Mouse (Mus musculus) testis, postnatal 14 days (tissue): ENCODE measurements around the gene Wdr70.
"Not testable (repeated sequence)": the region's sequence is repeated elsewhere in the genome, so short reads cannot be mapped to it uniquely, and the experiment has no call there.

Experiments used
- DNase-seq: peaks from one replicate; pipeline ENCODE4 v3.0.0; 2021; ENCODE audit warnings: low spot score

Wdr70 gene

DNA sequence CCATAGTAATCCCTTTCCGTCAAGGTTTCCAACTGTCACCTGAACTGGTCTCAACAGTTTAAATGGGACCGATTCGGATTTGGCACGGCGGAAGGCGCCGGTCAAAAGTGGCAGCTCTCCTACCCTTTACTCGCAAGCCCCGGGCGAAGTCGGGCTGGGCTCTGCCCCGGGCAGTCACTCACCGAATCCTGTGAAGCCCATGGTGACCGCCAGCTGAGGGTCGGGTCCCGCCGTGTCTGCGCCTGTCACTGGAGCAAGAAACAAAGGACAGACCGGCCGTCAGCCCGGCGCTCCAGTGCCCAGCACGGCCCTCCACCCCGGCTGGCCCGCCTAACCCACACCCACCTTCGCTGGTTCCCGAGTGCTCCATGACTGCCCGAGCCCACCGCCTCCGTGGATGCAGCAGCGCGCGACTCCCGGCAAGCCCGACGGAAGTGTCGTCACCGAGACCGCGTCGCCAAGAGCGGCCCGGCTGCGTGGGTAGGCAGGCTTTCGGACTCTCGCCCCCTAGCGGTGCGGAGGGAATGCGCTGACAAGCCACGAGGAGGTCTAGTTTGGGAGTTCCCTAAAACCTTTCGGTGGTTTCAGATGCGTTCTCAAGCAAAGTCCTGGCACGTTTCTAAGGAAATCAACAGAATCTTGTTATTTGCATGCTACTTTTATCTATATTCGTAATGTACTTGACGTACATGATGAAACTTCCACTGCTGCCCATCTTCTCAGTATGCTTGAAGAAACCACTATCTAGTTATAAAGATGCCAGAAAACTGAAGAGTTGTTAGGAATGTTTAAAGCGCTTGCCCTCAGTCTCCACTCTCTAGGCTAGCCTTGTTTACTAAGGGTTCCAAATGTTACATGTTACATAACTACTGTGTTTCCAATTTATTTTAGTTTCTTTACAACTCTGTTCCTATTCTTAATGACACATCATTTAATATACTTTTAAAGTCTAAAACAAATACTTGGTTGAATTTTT is at the start of gene Wdr70:
TSS of gene Wdr70 (minus strand) at position 436 of the 976 bp plus-strand sequence.
- peak; percentile 95 for DNase-seq

DNA sequence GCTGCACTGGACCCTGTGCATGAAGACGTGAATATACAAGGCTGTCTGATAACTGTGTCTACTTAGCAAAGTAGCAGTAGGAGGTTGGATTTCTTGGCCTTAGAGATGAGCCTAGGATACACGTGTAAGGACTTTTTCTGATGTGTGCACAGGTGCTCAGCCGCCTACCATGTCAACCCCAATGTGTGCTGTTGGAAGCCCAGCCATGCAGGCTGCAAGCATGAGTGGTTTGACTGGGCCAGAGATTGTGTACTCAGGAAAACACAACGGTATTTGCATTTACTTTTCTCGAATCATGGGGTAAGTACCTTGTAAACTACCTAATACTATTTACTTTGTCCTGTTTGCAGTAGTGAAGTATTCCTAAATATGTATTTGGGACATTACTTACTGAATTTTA is 36.6 kb upstream of the Wdr70 start:
- no peak for DNase-seq

DNA sequence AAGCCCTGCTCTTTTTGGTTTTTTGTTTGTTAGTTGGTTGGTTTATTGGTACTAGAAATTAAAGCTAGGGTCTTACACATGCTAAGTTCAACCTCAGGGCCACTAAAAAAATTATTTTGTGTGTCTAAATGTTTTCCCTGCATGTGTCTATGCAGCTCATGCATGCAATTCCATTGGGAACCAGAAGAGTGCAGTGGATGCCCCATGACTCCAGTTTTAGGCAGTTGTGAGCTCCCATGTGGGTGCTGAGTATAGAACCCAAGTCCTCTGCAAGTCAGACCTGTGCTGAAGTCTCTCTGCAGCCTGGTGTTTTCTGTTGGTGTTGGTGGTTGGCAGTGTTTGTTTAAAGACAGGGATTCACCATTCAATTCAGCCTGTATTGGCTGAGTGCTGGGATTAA is 32.8 kb upstream of the Wdr70 start:
- no peak for DNase-seq

DNA sequence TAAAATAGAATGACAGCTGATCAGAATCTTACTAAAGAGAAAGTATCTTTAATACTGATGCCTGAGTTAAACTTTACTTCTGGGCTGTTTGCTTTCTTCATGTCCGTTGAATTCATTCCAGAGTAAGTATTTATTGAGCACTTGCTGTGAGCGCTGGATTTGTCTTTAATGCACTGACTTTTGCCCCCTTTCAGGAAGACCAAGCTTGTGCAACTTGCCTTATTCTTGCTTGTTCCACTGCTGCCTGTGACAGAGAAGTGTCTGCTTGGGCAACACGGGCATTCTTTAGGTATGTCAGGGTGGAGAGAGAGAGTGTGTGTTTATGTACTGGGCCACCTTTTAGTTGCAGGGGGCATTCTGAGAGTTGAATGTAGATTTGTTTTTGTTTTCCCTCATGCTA is 32.3 kb upstream of the Wdr70 start:
- no peak for DNase-seq

DNA sequence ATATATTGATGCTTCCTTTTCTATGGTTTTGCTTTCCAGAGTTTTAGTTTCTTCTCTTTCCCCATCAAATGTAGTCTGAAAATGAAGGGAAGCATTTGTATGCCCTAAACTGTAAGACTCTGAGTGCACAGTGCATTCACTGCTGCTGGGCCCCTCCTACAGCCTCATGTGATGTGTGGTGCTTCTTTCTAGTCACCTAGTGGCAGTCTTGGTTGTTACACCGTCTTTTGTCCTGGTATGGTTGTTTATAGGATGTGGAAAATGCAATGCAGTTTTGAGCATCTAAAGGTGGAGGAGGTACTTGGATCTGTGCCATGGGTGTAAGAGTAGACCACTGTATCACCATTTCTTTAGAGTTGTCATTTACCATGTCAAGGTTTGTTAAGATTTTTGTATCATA is 30.3 kb upstream of the Wdr70 start:
- DNase-seq, result no peak

DNA sequence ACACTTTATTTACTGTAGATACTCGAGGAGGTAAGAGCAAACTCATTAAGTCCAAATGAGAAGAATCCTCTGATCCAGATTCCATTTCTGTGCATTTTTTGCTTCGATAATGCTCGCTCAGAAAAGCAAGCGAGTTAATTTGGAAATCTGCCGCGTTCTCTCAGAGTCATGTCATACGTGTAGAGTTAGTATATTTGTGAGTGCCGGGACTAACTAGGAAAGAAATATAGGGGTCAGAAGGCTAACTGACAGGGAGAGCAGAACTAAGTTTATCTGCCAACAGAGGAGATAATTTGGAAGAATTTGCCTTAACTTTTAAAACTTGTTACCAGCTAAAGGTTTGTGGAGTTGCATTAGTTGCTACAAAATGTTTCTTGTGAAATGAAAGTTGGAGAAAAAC is 10.8 kb upstream of the Wdr70 start:
- no peak for DNase-seq

DNA sequence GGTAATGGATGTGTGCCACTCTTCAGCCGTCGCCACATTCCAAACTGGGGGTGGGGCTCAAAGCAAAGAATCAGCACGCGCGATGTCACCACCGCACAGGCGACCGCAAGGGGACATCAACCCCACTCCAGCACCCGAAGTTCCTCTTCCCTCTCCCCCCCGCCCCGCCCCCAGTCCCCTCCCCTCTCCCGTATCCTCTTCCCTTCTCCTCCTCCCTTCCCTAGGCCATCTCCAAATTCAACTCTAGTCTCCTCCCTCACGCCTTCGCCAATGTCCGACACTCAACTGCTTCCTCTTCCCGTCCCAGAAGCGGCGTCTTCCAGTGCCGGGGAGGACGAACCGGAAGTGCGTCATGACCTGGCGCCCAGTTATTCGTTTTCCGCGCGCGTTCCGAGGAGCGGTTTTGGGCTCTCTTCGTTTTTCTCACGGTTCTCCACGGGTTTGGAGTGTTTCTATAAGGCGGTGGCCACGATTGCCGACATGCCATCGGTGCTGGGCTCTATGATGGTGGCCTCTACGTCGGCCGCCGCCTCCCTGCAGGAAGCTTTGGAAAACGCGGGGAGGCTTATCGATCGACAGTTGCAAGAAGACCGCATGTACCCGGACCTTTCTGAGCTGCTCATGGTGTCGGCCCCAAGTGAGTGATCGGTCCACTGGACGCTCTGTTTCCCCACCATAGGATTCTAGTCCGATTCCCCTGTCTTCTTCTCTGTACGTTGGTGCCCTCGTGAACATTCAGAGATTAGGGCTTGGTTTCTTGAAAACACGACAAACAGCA is 10.1 kb upstream of the Wdr70 start, which contains the start of gene Nup155:
TSS of gene Nup155 (plus strand) at position 308 of the 778 bp plus-strand sequence.
- peak; percentile 91 for DNase-seq

DNA sequence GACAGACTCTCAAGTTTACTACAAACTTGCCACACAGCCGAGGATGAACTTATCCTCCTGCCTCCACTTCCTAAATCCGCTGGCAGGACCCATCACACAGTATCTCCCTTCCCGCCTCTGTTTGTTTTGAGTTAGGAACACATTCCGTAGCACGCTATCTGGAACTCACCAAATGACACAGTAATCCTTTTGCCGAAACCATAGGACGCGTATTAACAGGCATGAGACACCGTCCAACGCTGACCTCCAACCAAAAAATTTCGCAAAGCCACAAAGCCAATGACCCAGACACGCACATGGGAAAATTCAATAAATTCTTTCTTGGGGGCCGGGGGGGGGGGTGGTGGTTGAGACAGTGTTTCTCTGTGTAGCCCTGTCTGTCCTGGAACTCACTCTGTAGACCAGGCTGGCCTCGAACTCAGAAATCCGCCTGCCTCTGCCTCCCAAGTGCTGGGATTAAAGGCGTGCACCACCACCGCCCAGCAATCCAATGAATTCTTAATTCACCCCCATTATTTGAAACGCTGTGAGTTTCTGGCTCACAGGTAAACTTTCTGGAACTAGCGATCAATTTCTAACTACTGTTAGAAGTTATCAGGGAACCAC is 9.5 kb upstream of the Wdr70 start:
- no peak for DNase-seq

DNA sequence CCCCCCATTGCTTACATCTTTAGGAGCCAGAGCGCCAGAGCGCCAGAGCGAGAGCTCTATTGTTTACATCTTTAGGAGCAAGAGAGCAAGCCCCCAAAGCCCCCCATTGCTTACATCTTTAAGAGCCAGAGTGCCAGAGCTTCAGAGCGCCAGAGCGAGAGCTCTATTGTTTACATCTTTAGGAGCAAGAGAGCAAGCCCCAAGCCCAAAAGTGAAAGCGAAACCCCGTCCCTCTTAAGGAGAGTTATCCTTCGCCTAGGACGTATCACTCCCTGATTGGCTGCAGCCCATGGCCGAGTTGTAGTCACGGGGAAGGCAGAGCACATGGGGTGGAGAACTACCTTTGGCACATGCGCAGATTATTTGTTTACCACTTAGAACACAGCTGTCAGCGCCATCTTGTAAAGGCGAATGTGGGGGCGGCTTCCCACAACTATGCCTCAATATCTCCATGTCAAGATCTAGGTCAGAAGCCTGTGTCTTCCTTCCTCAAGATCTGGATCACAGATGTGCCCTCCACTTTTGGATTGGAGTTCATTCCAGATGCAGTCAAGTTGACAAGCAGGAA is 3.0 kb upstream of the Wdr70 start:
- DNase-seq, result not testable (repeated sequence)

DNA sequence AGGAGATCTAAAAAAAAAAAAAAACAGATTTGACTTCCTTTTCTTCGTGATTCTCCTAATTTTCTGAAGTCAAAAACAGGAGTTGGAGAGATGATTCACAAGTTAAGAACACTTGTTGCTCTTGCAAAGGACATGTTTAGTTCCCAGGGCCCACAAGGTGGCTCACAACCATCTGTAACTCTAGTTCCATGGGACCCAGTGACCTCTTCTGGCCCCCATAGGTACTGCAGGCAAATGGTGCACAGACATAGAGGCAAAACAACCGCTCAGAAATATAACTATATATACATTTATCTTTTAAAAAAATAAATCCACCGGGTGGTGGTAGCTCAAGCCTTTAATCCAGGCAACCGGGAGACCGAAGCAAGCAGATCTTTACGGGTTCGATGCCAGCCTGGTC is 1.2 kb downstream of the Wdr70 start:
- peak; percentile 32 for DNase-seq

DNA sequence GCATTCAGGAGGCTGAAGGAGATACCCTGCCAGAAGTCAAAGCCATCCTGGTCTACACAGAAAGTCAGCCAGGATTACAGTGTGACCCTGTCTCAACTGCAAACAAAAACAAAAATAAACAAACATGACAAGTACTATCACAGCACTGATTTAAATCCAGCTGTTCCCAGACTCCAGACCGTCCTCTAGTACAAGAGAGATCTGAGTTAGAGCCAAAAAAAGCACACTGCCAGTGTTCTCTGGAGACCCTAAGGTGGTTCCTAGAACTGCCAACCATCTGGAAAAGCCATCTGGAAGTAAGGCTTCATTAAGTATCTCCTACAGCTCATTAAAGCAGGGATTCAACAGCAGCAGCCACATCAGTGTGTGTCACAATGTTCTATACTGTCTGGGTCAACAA is 6.3 kb downstream of the Wdr70 start:
- DNase-seq, result not testable (repeated sequence)

DNA sequence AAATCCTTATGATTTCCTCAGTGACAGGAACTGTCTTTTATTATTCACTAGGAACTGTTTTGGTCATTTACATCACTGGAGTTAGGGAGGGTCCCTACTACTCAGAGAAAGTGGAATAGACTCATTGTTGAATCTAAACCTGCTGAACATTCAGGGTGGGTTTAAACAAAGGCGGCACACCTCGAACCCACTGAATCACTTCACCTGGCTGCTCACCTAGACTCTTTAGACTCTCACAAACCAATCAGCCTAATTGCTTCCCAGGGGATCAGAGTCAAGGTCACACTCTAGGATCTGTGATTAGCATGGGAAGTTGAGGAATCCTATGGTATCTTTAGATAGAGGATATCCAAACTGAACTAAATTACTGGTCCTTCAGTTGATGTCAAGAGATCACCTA is 8.3 kb downstream of the Wdr70 start:
- no peak for DNase-seq

DNA sequence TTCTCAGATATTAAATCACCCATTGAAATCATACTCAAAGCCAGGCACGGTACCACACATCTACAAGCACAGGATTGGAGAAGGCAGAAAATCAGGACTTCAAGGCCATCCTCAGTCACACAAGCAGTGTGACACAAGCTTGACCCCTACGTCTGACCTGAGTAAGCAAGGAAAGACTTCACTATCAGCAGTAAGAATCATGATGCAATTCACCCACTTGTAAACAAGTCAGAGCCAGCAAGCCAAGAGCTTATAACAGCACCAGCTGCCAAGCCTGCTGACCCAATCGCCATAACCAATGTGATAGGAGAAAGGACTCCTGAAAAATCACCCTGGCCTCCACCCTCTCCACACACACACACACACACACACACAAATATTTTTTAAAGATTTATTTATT is 10.3 kb downstream of the Wdr70 start:
- DNase-seq, result no peak

DNA sequence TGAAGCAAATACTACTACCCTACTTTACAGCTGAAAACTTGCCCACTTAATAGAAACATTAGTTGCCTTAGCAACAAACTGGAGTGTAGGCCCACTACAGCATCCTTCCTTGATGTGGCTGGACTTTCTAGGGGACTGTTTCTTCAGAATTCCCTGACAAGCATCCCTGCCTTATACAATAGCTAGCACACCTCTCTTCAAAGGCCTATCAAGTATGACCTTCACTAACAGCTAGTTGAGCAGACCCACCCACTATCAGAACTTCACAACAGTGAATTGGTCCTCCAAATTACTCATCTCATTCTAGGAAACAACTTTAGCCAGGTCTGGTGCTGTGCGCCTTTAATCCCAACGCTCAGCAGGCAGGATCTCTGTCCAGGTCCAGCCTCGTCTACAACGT is 11.7 kb downstream of the Wdr70 start:
- DNase-seq, result no peak

DNA sequence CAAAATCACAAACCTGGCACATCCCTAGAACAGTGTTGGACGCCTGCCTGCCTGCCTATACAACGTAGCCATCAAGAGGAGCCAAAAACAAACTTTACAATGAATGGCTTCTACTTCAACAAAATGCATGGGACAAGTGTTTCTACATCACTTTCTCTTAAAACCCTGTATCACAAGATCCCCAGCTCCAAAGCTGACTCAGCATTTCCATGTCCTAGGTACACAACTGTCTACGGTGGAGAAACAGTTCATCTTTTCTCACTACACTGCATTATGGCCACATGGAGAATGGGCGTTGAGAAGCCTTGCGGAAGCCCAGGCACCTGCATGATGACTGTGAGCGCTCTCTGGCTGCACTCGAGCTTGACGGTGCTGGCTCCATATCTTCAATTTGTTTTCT is 16.9 kb downstream of the Wdr70 start:
- no peak for DNase-seq

DNA sequence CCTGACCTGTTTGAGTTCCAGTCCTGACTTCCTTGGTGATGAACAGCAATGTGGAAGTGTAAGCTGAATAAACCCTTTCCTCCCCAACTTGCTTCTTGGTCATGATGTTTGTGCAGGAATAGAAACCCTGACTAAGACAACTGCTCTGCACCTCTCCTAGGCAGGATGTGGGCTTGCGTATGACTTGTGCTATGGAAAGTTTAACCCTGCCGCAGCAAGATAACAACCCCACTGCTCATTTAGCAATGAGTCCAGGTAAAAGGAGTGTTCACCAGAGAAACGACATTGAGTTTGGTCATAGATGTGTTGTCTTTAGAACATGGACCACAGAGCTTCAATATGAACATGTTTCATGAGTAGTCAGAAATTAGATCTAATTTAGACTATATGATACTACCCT is 25.9 kb downstream of the Wdr70 start:
- not testable (repeated sequence) for DNase-seq

DNA sequence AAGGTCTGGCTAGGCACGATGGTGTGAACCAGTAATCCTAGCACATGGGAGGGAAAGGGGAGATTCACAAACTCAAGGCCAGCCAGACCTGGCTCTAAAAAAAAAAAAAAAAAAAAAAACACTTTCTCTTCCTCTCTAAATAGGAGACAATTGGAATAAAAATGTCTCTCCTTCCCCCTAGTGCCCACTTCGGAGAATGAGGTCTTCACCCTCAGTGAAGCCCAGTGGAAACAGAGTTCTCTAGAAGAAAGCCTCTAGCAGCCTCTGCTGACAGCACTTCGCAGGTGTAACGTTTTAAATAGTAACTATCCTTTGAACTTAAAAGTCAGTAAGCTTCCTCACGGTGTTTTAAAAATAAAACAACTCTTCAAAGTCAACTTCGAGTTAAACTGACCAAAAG is 33.8 kb downstream of the Wdr70 start:
- DNase-seq, result no peak

DNA sequence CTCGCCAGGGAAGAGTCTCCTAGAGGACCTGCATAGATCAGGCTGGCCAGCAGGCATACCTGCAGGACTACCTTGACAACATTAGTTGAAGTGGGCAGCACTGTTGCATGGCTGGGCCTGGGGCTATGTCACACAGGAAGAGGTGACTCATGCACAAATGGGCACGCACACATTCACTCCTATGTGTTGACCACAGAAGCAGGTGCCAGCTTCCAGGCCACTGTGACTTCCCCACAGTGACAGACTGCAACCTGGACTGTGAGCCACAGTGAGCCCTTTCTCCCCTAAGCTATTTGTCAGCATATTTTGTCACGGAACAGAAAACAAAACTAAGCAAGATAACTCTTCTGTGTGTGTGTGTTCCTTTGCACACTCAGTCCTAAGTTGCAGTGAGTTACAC is 47.8 kb downstream of the Wdr70 start:
- no peak for DNase-seq

DNA sequence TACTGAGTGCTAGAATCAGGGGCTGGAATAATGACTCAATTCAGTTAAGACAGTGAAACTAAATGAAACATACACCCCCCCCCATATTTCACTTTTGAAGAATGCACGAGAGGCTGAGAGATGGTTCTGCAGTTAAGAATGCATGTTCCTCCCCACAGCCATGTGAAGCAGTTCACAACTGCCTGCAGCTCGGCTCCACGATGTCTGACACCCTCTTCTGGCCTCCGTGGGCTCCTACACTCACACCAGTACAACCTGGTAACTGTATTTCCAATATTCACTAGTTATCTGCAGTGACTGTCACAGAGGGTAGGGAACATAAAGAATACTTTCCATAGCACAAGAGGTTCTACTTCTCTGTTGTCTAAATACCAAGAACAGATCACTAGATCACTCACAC is 59.2 kb downstream of the Wdr70 start:
- no peak for DNase-seq

DNA sequence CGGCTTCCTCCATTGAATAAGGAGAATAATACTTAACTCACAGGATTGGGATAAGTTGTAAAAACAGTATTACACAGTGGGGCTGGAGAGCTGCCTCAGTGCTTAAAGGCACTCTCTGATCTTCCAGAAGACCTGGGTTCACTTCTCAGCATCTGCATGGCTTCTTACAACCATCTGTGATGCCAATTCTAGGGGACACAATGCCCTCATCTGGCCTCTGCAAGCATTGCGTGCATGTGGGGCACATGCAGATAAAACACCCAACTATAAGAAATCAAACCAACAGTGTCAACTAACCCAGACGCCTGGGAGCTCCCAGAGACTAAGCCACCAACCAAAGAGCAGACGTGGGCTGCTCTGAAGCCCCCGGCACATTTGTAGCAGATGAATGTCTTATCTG is 60.6 kb downstream of the Wdr70 start:
- no peak for DNase-seq

DNA sequence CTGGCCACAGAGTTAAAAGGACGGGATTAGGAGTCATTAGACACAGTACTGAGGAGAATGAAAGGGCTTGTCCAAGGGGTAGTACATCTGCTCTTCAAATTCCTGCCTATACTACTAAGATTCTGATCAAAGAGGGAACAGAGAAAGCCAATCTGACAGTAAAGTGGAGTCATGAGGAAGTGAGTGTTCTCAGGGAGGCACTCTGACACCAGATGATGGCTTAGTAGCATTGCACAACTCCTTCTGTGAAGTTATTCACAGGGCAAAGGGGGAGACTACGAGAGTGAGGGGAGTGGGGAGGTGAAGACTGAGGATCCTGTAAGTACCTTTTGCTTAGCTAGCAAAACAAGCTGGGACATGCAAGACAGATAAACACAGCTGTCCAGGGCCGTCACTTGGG is 61.2 kb downstream of the Wdr70 start:
- no peak for DNase-seq

DNA sequence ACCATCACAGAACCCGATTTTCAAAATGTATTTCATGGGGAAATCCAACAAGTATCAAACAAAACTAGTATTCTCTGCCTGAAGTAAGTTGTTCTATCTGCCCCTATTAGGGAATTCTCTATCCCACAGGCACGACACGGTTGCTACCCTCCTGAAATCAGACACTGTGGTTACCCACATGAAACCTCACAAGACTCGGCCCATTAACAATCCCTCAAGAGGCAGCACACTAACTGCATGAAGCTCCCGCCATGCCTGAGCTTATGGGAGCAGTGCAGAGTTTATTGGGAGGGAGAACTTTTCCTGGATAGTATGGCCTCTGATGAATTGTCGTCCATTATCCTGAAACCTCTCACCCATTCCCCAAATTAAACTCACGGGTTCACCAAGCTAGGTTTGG is 67.8 kb downstream of the Wdr70 start:
- DNase-seq, result no peak
